Mouse (Mus musculus): ENCODE data around the gene Ccdc69. TPM values are rescaled to one million over a fixed set of nuclear protein-coding genes. Genes with fewer than 3 reads are reported as not detected.
"Not testable (repeated sequence)": the region's sequence is repeated elsewhere in the genome, so short reads cannot be mapped to it uniquely, and the experiment has no call there.

Ccdc69 gene
- total and polyA plus RNA-seq, 2 experiments from 2014 or later: 0.52 to 2.2 TPM

DNA sequence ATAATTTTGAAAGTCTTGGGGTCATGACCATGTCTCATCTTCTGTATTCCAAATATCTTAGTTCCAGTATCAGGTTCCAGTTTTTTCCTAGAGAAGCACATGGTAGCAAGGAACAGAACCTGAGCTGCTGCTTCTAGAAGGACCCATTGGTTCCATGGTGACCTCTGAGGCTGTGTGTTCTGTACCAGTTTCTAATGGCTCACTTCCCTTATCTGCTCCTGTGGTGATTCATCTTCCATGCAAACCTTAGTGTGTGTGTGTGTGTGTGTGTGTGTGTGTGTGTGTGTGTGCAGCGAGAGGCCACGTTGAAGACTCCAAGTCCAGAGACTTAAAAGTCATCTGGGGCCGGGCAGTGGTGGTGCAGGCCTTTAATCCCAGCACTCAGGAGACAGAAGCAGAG, 38.1 kb upstream of the Ccdc69 start:
- DNase-seq (ENCODE audit: low spot score): no peak
- Histone ChIP-seq H3K9me3 (ENCODE audit: low read length) (no peaks in the 10 kb centered on the region), H3K4me2 (ENCODE audit: low read depth, low read length, poor library complexity, severe bottlenecking) (no peak overlapping the region), H3K9ac (replicated peaks; ENCODE audit: low read length, poor library complexity, severe bottlenecking) (no peak overlapping the region), H3K27ac (ENCODE audit: low read depth, low read length) (no peak overlapping the region), H3K36me3 (ENCODE audit: insufficient read depth, low read length) (no peaks in the 10 kb centered on the region), H3K4me1 (ENCODE audit: insufficient read depth, low read length) (peaks cover 2% of the 10 kb centered on the region; the same call in 1 of the 2 replicates), H3K27me3 (ENCODE audit: insufficient read depth, low read length) (no peaks in the 10 kb centered on the region), H3K4me3 (ENCODE audit: low read depth, low read length) (no peak overlapping the region)
- 98% methylated on average over 3 of the region's 3 CpGs for WGBS
- TF ChIP-seq CTCF (IDR thresholded peaks at IDR 0.05): no peak
- ATAC-seq (ENCODE audit: low FRiP score): no peak

DNA sequence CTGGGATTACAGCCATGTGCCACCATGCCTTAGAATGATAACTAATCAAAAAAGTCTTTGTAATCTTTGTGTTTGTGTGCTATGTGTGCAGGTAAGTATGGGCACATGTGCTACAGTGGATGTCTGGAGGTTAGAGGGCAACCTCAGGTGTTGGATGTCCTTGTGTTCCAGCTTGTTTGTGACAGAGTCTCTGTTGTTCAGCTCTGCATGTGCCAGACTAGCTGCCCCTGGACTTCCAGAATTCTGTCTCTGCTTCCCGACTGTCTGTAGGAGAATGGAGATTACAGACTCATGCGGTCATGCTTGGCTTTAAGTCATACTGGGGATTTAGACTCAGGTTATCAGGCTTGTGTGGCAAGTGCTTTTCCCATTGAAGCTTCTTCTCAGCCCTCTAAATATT, 36.4 kb upstream of the Ccdc69 start:
- Histone ChIP-seq H3K4me1 (ENCODE audit: insufficient read depth, low read length) (no peaks in the 10 kb centered on the region), H3K27me3 (ENCODE audit: insufficient read depth, low read length) (no peaks in the 10 kb centered on the region), H3K27ac (ENCODE audit: low read depth, low read length) (no peak overlapping the region), H3K9ac (replicated peaks; ENCODE audit: low read length, poor library complexity, severe bottlenecking) (no peak overlapping the region), H3K36me3 (ENCODE audit: insufficient read depth, low read length) (peaks cover under 1% of the 10 kb centered on the region; the same call in 1 of the 2 replicates), H3K9me3 (ENCODE audit: low read length) (no peaks in the 10 kb centered on the region), H3K4me3 (ENCODE audit: low read depth, low read length) (no peak overlapping the region), H3K4me2 (ENCODE audit: low read depth, low read length, poor library complexity, severe bottlenecking) (no peak overlapping the region)
- DNase-seq (ENCODE audit: low spot score) (no peak), ATAC-seq (ENCODE audit: low FRiP score) (no peak)
- TF ChIP-seq CTCF (IDR thresholded peaks at IDR 0.05): no peak
- WGBS: 61% methylated on average over 2 of the region's 2 CpGs

DNA sequence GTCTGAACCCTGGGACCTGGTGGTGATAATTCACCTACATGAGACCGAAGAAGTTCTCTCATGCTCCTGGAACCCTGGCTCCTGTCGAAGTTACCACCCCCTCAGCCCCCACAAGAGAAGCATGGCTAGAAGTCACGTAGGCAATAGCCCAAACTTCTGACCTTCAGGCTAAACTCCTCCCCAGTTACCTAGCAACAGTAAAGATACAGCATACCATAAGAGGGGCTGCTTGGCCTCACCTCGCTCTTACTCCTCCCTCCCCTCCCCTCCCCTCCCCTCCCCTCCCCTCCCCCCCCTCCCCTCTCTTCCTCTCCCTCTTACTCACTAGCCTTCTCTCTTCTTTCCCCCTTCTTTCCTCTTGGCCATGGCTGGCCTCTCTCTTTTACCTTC, 35.9 kb upstream of the Ccdc69 start:
- H3K4me1 ChIP-seq (ENCODE audit: insufficient read depth, low read length); H3K27me3 ChIP-seq (ENCODE audit: insufficient read depth, low read length); ATAC-seq (ENCODE audit: low FRiP score); H3K9me3 ChIP-seq (ENCODE audit: low read length); H3K27ac ChIP-seq (ENCODE audit: low read depth, low read length); DNase-seq (ENCODE audit: low spot score); H3K4me2 ChIP-seq (ENCODE audit: low read depth, low read length, poor library complexity, severe bottlenecking); H3K4me3 ChIP-seq (ENCODE audit: low read depth, low read length); H3K36me3 ChIP-seq (ENCODE audit: insufficient read depth, low read length); H3K9ac ChIP-seq (replicated peaks; ENCODE audit: low read length, poor library complexity, severe bottlenecking): not testable (repeated sequence)
- WGBS: 49% methylated on average over 4 of the region's 4 CpGs

DNA sequence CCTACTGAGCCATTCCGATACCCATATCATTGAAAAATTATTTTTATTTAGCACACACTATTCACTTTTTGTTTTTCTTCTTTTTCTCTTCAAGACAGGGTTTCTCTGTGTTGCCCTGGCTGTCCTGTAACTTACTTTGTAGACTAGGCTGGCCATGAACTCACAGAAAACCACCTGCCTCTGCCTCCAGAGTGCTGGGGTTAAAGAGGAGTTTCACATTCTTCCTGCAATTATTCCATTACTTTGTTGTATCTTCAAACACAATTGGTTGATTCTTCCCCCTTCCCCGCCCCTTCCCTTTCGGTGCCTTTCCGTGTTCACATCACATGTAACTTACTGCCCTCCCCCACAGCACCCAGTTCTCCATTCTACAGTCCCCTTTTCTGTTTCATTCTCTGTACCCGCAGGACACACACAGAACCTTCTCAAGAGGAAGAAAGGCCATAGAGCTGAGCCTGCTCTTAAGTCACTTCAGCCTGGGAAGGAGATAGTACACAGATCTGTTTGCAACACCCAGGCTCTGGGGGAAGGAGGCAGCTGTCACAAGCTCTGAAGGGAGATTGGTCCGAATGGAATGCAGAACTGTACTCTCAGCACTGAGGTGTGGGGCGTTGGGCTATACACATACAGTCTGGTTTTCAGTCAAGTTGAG, 35.4 kb upstream of the Ccdc69 start:
- Histone ChIP-seq H3K27me3 (ENCODE audit: insufficient read depth, low read length) (no peaks in the 10 kb centered on the region), H3K4me3 (ENCODE audit: low read depth, low read length) (no peak overlapping the region), H3K27ac (ENCODE audit: low read depth, low read length) (no peak overlapping the region), H3K9ac (replicated peaks; ENCODE audit: low read length, poor library complexity, severe bottlenecking) (no peak overlapping the region), H3K4me2 (ENCODE audit: low read depth, low read length, poor library complexity, severe bottlenecking) (no peak overlapping the region), H3K36me3 (ENCODE audit: insufficient read depth, low read length) (peaks cover 10% of the 10 kb centered on the region; the same call in 1 of the 2 replicates), H3K9me3 (ENCODE audit: low read length) (no peaks in the 10 kb centered on the region), H3K4me1 (ENCODE audit: insufficient read depth, low read length) (no peaks in the 10 kb centered on the region)
- no peak for TF ChIP-seq CTCF (IDR thresholded peaks at IDR 0.05)
- ATAC-seq (ENCODE audit: low FRiP score): no peak
- DNase-seq (ENCODE audit: low spot score): peak; percentile 2
- WGBS: 77% methylated on average over 7 of the region's 7 CpGs

DNA sequence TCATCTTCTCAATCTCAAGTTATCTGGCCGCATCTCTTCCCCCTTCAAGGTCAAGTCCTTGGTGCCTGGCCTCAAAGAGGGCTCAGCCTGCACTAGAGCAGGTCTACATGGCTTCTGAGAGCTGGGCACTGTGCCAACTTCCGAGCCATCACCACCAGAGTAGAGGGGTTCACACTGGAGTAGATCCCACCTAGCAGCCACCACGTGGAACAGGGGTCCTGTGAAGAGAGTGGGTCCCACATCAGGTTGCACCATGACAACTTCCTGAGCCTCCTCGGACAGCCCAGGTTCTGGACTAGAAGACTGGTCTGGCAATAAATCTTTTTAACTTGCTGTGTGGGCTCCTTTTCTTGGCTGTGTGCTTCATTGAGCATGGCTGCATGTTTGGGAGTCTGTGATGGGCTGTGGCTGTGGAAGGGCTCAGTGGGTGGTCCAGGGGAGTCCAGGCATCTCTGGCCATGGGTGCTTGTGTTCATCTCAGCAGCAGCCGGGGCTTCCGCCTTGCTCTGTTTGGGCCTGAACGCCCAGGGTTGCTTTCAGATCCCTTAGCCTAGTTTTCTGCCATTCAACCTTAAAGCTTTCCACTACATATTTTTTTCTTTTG, 32.7 kb upstream of the Ccdc69 start:
- no peak for DNase-seq (ENCODE audit: low spot score)
- WGBS: 83% methylated on average over 7 of the region's 7 CpGs

DNA sequence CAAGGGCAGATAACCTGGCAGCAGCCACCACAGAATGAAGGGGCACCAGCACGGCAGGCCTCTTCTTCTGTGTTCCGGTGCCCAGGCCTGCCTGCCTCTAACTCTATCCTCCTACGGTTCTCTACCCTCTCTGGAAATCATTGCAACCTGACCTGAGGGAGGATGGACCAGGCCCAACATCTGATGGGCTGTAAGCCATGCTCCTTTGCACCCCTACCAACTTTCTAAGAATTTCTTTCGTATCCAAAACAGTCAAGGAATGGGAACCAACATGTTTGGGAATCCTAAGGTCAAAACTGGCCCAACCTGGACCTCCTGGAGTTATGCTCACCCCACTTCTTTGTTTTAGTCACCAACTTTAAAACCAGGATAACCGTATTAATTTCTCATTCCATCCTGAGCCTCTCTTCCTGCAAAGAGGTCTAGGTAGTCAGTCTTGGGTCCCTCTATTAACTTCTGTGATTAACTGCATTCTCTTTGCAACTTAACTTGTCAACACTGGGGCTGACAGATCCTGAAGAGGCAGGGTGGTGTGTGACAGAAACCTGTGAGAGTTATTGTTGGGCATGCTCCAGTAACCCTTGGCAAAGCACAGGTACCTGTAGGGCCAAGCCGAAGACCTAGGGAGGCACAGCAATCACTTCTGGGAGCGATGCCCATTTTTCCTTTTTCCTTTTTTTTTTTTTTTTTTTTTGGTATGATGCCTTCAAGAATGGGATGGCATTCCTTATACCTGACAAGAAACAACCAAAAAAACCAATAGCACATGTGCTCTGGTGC, 31.8 kb upstream of the Ccdc69 start:
- Histone ChIP-seq H3K9ac (replicated peaks; ENCODE audit: low read length, poor library complexity, severe bottlenecking) (no peak overlapping the region), H3K4me2 (ENCODE audit: low read depth, low read length, poor library complexity, severe bottlenecking) (no peak overlapping the region), H3K4me3 (ENCODE audit: low read depth, low read length) (no peak overlapping the region), H3K9me3 (ENCODE audit: low read length) (no peaks in the 10 kb centered on the region), H3K36me3 (ENCODE audit: insufficient read depth, low read length) (peaks cover 28% of the 10 kb centered on the region), H3K27me3 (ENCODE audit: insufficient read depth, low read length) (no peaks in the 10 kb centered on the region), H3K4me1 (ENCODE audit: insufficient read depth, low read length) (no peaks in the 10 kb centered on the region), H3K27ac (ENCODE audit: low read depth, low read length) (no peak overlapping the region)
- DNase-seq (ENCODE audit: low spot score): no peak
- no peak for TF ChIP-seq CTCF (IDR thresholded peaks at IDR 0.05)
- WGBS: 89% methylated on average over 7 of the region's 7 CpGs
- ATAC-seq (ENCODE audit: low FRiP score): no peak

More for the DNA sequence above, 32.7 kb upstream of the Ccdc69 start:
- no peaks in the 10 kb centered on the region for H3K9me3 ChIP-seq (ENCODE audit: low read length)
- no peaks in the 10 kb centered on the region for H3K4me1 ChIP-seq (ENCODE audit: insufficient read depth, low read length)
- H3K36me3 ChIP-seq (ENCODE audit: insufficient read depth, low read length): peaks cover 26% of the 10 kb centered on the region
- ATAC-seq (ENCODE audit: low FRiP score): no peak
- no peaks in the 10 kb centered on the region for H3K27me3 ChIP-seq (ENCODE audit: insufficient read depth, low read length)
- H3K4me2 ChIP-seq (ENCODE audit: low read depth, low read length, poor library complexity, severe bottlenecking): no peak overlapping the region
- H3K9ac ChIP-seq (replicated peaks; ENCODE audit: low read length, poor library complexity, severe bottlenecking): no peak overlapping the region
- no peak overlapping the region for H3K4me3 ChIP-seq (ENCODE audit: low read depth, low read length)
- no peak overlapping the region for H3K27ac ChIP-seq (ENCODE audit: low read depth, low read length)
- no peak for TF ChIP-seq CTCF (IDR thresholded peaks at IDR 0.05)

All from midbrain, postnatal 0 days (tissue).